Mouse (Mus musculus) heart, postnatal 36 days (tissue): ENCODE data around the gene Cfl1. TPM values are rescaled to one million over a fixed set of nuclear protein-coding genes. Genes with fewer than 3 reads are reported as not detected.
A peak's percentile ranks its signal among the peaks of the same experiment; 100 is the strongest.

ENCODE experiments used
- DNase-seq, 2 experiments: peaks; one replicate each; pipeline ENCODE4 v3.0.0; 2021 to 2022
- intact Hi-C: fragments of 180-260 bp; cut with DNase I; formaldehyde crosslinking; loops from one replicate; pipeline ENCODE4 v1.15.1; 2025
- total RNA-seq, 2 experiments: library from RNA; stranded (reverse); gene quantifications; 2 replicates each; pipeline ENCODE4 v1.2.3; 2021

Cfl1 gene
- 100 to 1,000 TPM; 174 to 188 TPM for total RNA-seq

- peak; percentile 92 for DNase-seq
- intact Hi-C loops = loop anchor here (2.0 kb wide), 1 partner anchor 20 kb away; the partner anchor contains the start of gene Snx32
Observed at GRCm38 (mm10) chr19:5490313-5490897, at the start of gene Cfl1. Cfl1 (plus strand) TSS chr19:5490455.

- no peak for DNase-seq
- intact Hi-C loops = no loop called here
Observed at GRCm38 (mm10) chr19:5444371-5444908, 45.8 kb upstream of the Cfl1 start.

- intact Hi-C loops = no loop called here
Observed at GRCm38 (mm10) chr19:5444954-5445353, 45.3 kb upstream of the Cfl1 start.

GRCm38 (mm10) chr19:5445747-5446146 is 44.5 kb upstream of the Cfl1 start:
- intact Hi-C loops = no loop called here
- no peak for DNase-seq

More at GRCm38 (mm10) chr19:5444954-5445353, 45.3 kb upstream of the Cfl1 start:
- DNase-seq = no peak

GRCm38 (mm10) chr19:5447515-5448353 is 42.5 kb upstream of the Cfl1 start, which contains the start of gene Fosl1:
Fosl1 (plus strand) TSS chr19:5447547.
- peak; percentile 68 to 71 for DNase-seq
- intact Hi-C loops = no loop called here

GRCm38 (mm10) chr19:5448354-5449150 is 41.7 kb upstream of the Cfl1 start:
- no peak for DNase-seq
- intact Hi-C loops = no loop called here

GRCm38 (mm10) chr19:5449673-5450072 is 40.6 kb upstream of the Cfl1 start:
- intact Hi-C loops = no loop called here
- DNase-seq = no peak

- no peak for DNase-seq
- intact Hi-C loops = no loop called here
Observed at GRCm38 (mm10) chr19:5451766-5452165, 38.5 kb upstream of the Cfl1 start.

GRCm38 (mm10) chr19:5455037-5455436 is 35.2 kb upstream of the Cfl1 start:
- intact Hi-C loops = loop anchor here (1.0 kb wide), 1 partner anchor 22 kb away; no protein-coding TSS in a partner anchor

GRCm38 (mm10) chr19:5455568-5455967 is 34.7 kb upstream of the Cfl1 start:
- intact Hi-C loops = loop anchor here (1.0 kb wide), 1 partner anchor 22 kb away; no protein-coding TSS in a partner anchor
- DNase-seq = no peak

More at GRCm38 (mm10) chr19:5455037-5455436, 35.2 kb upstream of the Cfl1 start:
- DNase-seq = no peak

- intact Hi-C loops = no loop called here
- peak; percentile 55 to 70 for DNase-seq
Observed at GRCm38 (mm10) chr19:5456241-5456921, 33.9 kb upstream of the Cfl1 start.

- intact Hi-C loops = no loop called here
Observed at GRCm38 (mm10) chr19:5456922-5457745, 33.1 kb upstream of the Cfl1 start.

GRCm38 (mm10) chr19:5457746-5458442 is 32.4 kb upstream of the Cfl1 start, which contains the start of gene Ccdc85b:
Ccdc85b (minus strand) TSS chr19:5457894.
- intact Hi-C loops = no loop called here
- no peak for DNase-seq

More at GRCm38 (mm10) chr19:5456922-5457745, 33.1 kb upstream of the Cfl1 start:
- DNase-seq = peak; percentile 94 to 95

- DNase-seq = no peak
Observed at GRCm38 (mm10) chr19:5459019-5459418, 31.2 kb upstream of the Cfl1 start.

GRCm38 (mm10) chr19:5459896-5460295 is 30.4 kb upstream of the Cfl1 start:
- intact Hi-C loops = no loop called here
- no peak for DNase-seq

More at GRCm38 (mm10) chr19:5459019-5459418, 31.2 kb upstream of the Cfl1 start:
- intact Hi-C loops = no loop called here

GRCm38 (mm10) chr19:5460465-5460911 is 29.8 kb upstream of the Cfl1 start, which contains the start of gene Fibp:
Fibp (plus strand) TSS chr19:5460615.
- DNase-seq = peak; percentile 87 to 93
- intact Hi-C loops = no loop called here

GRCm38 (mm10) chr19:5461411-5461810 is 28.8 kb upstream of the Cfl1 start:
- intact Hi-C loops = no loop called here
- DNase-seq = no peak

- intact Hi-C loops = no loop called here
- no peak for DNase-seq
Observed at GRCm38 (mm10) chr19:5463212-5463611, 27.0 kb upstream of the Cfl1 start.
